Mouse (Mus musculus): ENCODE results near the gene Fitm1.

GRCm38 (mm10) chr14:55603271-55603632 is 27.8 kb downstream of the Fitm1 start, which contains the start of gene Irf9:
- no peak for TF ChIP-seq CTCF (IDR thresholded peaks at IDR 0.05; ENCODE audit: control insufficient read depth, insufficient read depth, low read length)
- TF ChIP-seq POLR2A (IDR thresholded peaks at IDR 0.05; ENCODE audit: borderline replicate concordance, control insufficient read depth, low read depth, low read length) = no peak

Data from bone marrow, adult 2 months (tissue).